Mouse (Mus musculus): ENCODE data around the gene Zfyve1. TPM values are rescaled to one million over a fixed set of nuclear protein-coding genes. Genes with fewer than 3 reads are reported as not detected.

The Zfyve1 gene
- 8.0 and 10.1 TPM in 2 replicates for total RNA-seq (2012; rRNA removed)
- polyA plus RNA-seq (2012; ENCODE audit: insufficient read depth in 1 of 2, insufficient read length in 2 of 2, low read depth in 1 of 2, low replicate concordance in 2 of 2, missing spikeins in 1 of 2), result 1 to 10 TPM in 1 of 2 experiments, not detected in 1; 8.3 TPM

DNA sequence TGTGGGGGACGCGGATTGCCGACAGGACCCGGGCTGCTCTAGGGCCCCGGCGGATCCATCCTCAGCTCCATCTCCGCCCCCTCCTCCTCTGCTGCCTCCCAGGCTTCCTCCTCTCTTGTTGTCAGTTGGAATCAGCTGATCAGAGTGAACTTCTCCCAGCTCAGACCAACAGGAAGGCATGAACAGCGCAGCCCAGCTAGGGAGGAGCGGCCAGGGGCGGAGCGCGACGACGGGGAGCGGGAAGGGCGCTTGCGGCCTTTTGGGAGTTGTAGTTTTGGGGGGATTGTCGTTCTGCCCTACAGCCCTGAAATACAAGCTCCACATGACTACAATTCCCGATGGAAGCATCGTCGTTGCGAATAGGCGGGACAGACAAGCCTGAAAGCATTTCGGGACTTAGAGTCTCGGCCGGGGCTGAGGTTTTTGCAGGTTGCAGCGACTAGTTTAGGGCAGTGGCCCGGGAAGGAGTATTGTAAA is at the start of gene Zfyve1:
Gene Zfyve1 (minus strand): TSS at position 198 of the 477 bp plus-strand sequence.
- H3K4me3 ChIP-seq (ENCODE audit: control insufficient read depth in 1 of 2, insufficient read depth in 1 of 2, low read depth in 2 of 2, low read length in 2 of 2), result peak within 1 kb of the TSS; percentile 63 to 78
- TF ChIP-seq ETS1 (IDR thresholded peaks at IDR 0.05; ENCODE audit: low read depth, low read length) (peak; percentile 95), MYB (IDR thresholded peaks at IDR 0.05; ENCODE audit: low read depth, low read length) (peak; percentile 82), USF1 (IDR thresholded peaks at IDR 0.05; ENCODE audit: low read depth, low read length) (peak; percentile 89), ELF1 (IDR thresholded peaks at IDR 0.05; ENCODE audit: low read depth, low read length) (peak; percentile 81), TBP (IDR thresholded peaks at IDR 0.05; ENCODE audit: low read depth, low read length) (peak; percentile 45; the same call in 1 of the 2 replicates), CTCF (IDR thresholded peaks at IDR 0.05 in 2 of 3, conservative IDR thresholded peaks at IDR 0.05 in 1 of 3; ENCODE audit: control insufficient read depth in 1 of 3, insufficient read depth in 1 of 3, low read depth in 2 of 3, low read length in 3 of 3, poor library complexity in 1 of 3, severe bottlenecking in 1 of 3) (no peak), POLR2A (IDR thresholded peaks at IDR 0.05; ENCODE audit: control insufficient read depth in 1 of 2, insufficient read depth in 1 of 2, low read depth in 1 of 2, low read length in 2 of 2, poor library complexity in 1 of 2) (0 out of 4 replicates have a peak, but pooled peaks of 1 of the 2 experiments have one; percentile 56), NRF1 (IDR thresholded peaks at IDR 0.05; ENCODE audit: insufficient read depth, low read depth, low read length, poor library complexity, severe bottlenecking) (peak; percentile 54), TAL1 (IDR thresholded peaks at IDR 0.05; ENCODE audit: low read length) (no peak), HCFC1 (IDR thresholded peaks at IDR 0.05; ENCODE audit: low read depth, low read length) (peak; percentile 99), E2F4 (IDR thresholded peaks at IDR 0.05; ENCODE audit: borderline replicate concordance, low read depth, low read length) (peak; percentile 73; the same call in 1 of the 2 replicates), RCOR1 (IDR thresholded peaks at IDR 0.05; ENCODE audit: low read depth, low read length) (no peak), EP300 (IDR thresholded peaks at IDR 0.05; ENCODE audit: low read depth in 1 of 2, low read length in 2 of 2) (peak in 1 of 2 experiments; percentile 59; a peak in 2 of 4 replicates), MXI1 (IDR thresholded peaks at IDR 0.05; ENCODE audit: low read depth, low read length) (peak; percentile 88), KAT2A (conservative IDR thresholded peaks at IDR 0.05; ENCODE audit: low read depth, low read length) (peak; percentile 99), NELFE (IDR thresholded peaks at IDR 0.05; ENCODE audit: low read depth, low read length) (peak; percentile 53; the same call in 1 of the 2 replicates), ZNF384 (IDR thresholded peaks at IDR 0.05; ENCODE audit: low read depth, low read length) (no peak), MEF2A (IDR thresholded peaks at IDR 0.05; ENCODE audit: extremely low read depth, insufficient replicate concordance, low read depth, low read length, poor library complexity, severe bottlenecking) (no peak), MAZ (IDR thresholded peaks at IDR 0.05; ENCODE audit: low read depth, low read length) (0 out of 2 replicates have a peak, but pooled peaks have one; percentile 88), MAFK (IDR thresholded peaks at IDR 0.05; ENCODE audit: borderline replicate concordance, low read depth, low read length) (no peak), GATA1 (IDR thresholded peaks at IDR 0.05; ENCODE audit: low read depth, low read length) (peak; percentile 33; the same call in 1 of the 2 replicates), SIN3A (IDR thresholded peaks at IDR 0.05; ENCODE audit: low read length) (peak; percentile 99)
- peak; percentile 98 for DNase-seq (ENCODE audit: low read depth, low spot score)
- H3K27ac ChIP-seq (ENCODE audit: control insufficient read depth, low read depth, low read length), result peak within 1 kb of the TSS; percentile 32; the same call in 1 of the 2 replicates
- H3K36me3 ChIP-seq (ENCODE audit: control insufficient read depth in 1 of 2, insufficient read depth in 2 of 2, low read length in 2 of 2), result peaks cover 0 to 10% of the 10 kb centered on the region in 2 experiments; a peak in 2 of 4 replicates
- H3K4me1 ChIP-seq (ENCODE audit: control insufficient read depth in 1 of 2, insufficient read depth in 2 of 2, low read length in 2 of 2), result peaks cover 2 to 4% of the 10 kb centered on the region in 2 experiments; a peak in 2 of 4 replicates
- no peaks in the 10 kb centered on the region for H3K9me3 ChIP-seq (replicated peaks; ENCODE audit: insufficient read depth, low read length)
- H3K27me3 ChIP-seq (ENCODE audit: control insufficient read depth in 1 of 2, insufficient read depth in 2 of 2, low read length in 2 of 2), result no peaks in the 10 kb centered on the region
- no peaks in the 10 kb centered on the region for H3K79me2 ChIP-seq (ENCODE audit: control insufficient read depth, insufficient read depth, low read length, poor library complexity)
- H3K9ac ChIP-seq (ENCODE audit: control insufficient read depth, low read depth, low read length, poor library complexity, severe bottlenecking), result peak within 1 kb of the TSS; percentile 69
